Mouse (Mus musculus) right cerebral cortex, postnatal 36 days (tissue): ENCODE results near the gene Ivd.

ENCODE experiments used
- DNase-seq, 2 experiments: peaks; one replicate each; pipeline ENCODE4 v3.0.0; 2022; ENCODE audit warnings: low spot score in 2 of 2, mixed read lengths in 1 of 2

Ivd gene

DNA sequence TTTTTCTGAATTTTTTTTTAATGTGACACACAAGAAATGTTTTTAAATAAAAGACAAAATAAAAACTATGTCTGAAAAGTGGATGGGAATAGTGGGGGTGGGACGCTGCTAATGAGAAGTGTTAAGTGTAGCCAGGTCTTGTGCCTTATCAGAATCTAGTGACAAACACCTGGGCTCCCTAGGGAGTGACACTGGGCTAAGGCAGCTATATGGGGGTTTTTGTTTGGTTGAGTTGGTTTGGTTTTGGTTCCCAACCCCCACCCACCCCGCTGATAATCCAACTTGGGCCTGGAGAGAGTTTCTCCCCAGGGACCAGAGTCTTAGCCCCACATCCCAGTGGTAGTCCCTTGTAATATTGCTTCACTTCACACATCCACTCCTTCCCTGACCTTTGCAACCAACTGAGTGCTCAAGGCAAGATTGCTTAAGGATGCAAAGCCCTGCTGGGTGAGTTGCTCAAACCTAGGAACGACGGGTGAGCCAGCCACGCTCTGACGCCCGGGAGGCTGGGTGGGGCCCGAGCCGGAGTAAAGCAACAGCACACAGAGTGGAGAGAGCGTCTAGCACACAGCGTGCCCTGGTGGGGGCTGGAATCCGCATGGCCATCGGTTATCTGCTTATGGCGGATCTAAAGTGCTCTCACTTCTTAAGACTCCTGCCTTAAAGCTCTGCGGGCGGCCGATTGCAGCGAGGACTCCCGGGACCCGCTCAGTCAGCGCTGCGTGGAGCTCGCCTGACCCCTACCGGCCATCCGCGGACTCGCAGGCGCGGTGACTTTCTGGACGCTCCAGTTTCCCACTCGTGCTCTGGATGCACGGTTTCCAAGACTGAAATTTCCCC is 21.3 kb downstream of the Ivd start:
- peak; percentile 66 to 75 for DNase-seq

DNA sequence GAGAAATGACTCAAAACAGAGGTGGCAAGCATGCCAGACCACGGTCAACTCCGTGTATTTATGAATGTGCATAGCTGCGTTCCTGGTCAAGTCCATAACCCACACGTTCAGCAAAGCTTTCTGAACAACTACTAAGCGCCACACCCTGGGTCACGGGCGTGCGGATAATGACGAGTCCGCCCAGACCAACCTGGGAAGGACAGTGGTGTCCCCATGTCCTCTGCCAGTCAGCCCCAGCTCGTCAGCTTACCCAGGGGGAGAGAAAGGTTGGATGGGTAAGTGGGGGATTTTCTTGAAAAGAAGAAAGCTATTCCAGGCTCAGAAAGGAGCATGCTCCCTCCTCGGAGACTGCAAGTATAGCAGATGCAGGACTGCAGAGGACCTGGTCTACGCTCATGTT is 25.7 kb downstream of the Ivd start:
- DNase-seq, result no peak

DNA sequence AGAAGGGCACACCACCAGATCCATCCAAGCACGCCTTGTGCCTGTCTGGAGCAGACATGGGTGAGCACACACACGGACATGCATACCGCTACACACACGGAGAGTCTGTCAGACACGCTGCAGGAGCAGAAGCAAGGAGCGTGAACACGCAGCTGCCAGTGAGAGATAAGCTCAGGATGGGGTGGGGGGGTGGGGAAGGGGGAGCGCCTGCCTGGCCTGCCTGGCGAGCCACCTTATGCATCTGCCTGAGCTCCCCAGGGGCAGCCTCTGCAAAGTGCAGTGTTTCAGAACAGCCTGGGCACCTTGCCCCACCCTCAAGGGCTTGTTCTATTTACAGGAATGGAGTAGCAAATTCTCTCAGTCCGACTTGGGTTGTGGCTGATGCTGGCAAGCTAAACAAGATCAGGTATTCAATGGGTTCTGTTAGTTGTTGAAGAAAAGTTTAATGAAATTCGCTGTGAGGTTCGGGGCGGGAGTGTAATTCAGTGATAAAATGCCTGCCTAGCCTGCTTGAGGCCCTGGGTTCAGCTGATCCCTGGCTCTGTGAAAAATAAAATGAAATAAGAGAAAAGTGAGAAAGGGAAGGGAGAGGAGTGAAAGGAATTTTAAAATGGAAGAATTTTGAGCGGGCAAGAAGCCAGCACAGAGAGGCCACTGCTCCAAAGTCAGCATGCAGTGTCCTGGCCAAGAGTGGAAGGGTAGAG is 26.2 kb downstream of the Ivd start:
- no peak for DNase-seq

DNA sequence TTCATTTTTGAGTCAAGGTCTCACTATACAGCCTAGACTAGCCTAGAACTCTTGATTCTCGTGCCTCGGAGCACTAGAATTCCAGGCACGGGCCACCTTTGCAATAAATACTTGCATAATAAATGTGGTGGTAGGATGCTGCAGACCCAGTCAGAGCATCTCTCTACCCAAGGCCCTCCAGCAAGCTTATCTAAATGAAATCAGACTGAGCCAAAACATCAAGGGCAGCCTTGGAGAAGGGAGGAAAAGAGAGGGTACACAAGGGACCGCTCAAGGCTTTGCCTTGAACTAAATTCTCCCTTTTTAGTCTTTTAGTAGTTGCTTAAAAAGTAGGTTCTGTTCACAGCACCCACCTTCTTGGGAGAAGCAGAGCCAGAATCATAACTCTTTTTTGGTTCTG is 29.4 kb downstream of the Ivd start:
- DNase-seq, result no peak

DNA sequence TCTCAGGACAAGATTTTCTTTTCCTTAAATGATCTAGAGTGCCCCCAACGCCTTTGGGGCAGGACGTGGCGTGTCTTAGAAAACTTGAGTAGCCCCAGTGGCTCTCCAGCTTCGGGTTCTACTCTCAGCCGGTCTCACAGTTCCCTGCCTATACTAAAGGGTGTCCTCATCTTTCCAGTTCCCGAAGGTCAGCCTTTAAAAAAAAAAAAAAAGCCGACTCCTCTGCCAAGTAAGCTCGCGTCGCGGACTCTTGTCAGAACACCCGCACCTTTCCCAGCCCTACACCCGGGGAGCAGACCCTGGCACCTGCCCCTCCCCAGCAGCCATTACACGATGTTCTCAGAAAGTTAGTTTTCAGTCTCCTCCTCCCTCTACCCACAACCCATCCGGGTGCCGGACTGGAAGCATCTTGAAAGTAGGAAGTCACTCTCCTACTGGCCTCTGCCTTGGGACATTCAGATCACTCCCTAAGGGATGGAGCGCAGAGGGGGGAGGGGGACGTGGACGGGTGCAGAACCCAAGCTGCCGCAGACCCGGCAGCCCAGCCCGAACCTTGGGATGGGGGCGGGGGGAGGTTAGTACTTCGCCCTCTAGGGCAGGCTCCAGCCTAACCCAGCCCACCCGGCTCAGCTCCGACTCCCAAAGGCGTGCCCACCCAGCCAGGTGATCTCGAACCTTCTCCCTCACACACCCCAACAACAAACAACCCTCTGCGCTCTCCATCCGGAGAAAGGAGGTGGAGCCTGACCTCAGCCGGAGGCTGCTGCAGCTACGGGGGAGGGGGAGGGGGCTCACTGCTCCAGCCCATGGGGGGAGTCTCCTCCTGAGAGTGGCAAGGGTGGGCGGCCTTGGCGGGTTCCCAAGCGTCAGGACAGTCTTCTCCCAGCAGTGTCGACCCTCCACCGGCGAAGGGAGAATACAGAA is 34.5 kb downstream of the Ivd start:
- no peak for DNase-seq

DNA sequence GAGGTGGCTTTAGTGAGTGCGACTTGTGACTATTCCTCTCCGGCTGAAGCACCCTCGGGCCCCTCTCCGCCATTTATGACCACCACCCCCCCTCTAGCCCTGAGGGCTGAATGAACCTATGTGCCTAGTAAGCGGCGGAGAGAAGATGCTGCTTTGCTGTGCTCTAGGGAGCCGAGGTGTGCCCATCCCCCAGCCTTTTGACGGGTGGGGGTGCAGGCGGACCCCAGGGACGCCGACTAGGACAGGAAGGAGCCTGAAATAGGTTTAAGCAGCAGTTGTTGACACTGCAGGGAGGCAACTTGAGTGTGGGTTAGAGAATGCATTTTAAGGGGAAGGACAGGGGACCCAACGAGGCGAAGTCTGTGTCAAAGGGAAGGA is 35.1 kb downstream of the Ivd start:
- DNase-seq, result no peak

DNA sequence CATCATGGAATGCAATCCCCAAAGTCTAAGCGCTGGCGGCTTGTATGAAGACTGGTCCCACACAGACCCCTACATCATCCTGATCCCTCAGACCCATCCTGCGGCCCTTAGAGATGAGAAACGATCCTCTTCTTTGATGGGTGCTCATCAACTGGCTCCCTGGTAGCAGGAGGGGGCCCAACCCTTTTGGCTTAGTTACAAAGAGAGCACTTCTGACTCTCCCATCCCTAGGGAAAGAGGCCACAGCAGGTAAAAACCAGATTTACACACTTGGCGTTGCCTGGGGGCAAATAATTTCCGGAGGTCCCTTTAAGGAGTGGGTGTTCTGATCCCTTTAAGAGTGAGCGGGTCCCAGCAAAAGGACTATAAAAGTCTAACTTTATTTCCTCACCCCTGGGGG is 35.6 kb downstream of the Ivd start:
- DNase-seq, result no peak

DNA sequence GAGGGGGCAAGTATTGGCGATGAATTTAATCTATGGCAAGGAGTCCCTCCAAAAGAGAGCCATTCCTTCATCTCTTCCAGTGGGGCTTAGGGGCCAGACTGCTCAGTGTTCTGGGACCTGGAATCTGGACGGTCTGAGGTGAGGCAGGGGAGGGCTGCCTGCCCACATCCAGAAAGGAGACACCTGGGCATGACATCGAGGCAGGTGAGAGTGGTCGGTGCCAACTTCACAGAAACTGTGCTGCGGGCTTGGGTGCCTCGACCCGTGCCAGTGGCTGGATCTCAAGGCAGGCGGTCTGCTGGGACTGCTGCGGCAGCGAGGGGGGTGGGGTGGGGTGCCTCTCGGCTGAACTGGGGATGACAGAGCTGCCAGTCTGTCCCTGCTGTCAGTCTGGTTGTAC is 36.1 kb downstream of the Ivd start:
- DNase-seq, result no peak

DNA sequence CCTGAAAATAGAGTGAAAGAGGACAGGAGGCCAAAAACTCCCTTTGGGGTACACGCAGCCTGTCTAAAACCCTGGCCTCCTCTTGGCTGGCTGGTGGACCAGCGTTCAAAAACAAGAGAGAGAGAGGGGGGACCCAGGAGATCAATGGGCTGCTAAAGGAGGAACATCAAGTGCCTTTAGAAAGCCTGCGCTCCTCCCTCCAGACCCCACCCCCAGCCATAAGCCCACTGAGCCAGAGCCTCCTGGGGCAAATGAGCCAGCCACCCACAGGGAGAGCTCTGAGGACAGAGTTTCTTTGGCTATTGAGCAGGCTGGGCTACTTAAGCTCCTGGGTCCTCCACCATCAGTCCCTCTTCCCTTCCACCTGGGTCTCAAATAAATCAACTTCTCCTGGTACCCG is 37.0 kb downstream of the Ivd start:
- no peak for DNase-seq

DNA sequence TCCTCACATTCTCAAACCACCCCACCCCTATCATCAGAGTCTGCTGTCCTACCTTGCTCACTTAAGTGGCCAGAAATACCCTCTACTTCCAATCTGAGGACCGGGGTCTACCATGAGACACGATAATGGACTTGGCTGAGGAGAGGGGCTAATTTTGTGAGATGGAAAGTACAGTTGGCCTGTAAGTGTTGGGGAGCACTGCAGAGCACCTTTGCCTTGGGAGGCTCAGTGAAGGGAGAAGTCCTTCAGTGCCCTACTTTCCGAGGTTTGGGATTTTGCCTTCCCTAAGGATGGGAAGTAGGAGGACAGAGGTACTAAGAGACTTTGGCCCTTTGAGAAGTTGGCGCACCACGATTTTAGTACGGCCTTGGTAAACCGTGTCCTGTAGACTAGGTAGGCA is 37.6 kb downstream of the Ivd start:
- no peak for DNase-seq

DNA sequence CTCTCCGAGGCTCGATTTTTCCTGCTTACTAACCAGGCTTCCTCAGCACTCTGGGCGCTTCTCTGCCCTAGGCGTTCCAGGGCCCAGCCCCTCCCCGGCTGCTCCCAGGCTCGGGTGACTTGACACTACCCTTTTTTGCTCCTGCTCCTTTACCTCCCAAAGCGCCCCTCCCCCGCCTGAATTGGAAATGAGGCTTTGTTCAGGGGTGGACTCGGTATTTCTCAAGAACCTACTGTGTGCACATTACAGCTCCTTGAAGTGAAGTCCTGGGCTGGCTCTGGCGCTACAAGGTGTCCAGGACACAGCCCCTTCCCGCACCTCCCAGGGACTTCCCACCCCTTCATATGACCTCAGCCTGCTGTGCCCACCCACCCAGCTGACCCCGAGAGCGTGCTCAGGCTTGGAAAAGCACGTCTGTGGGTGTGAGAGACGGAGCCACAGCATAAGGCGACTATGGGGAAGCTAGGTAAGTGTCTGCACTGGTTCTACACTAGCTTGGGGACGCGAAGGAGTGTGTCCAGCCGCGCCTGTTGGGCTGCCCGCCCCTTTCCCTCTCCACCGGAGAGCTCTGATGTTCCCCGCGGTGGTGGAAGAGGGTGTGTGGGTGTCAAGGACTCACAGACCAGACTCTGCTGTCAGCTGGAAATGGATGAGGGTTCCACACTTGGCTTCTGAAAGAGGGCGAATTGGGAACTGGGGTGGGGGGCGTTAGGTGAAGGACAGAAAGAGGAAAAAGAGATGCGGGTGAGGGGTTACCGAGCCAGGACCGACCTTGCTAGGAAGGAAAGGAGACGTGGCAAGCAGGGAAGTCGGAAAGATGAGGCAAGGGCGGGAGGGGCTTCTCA is 38.4 kb downstream of the Ivd start, which contains the start of gene Bahd1:
Gene Bahd1 (plus strand): TSS at position 397 of the 845 bp plus-strand sequence.
- DNase-seq, result peak in 1 of 2 experiments; percentile 32

DNA sequence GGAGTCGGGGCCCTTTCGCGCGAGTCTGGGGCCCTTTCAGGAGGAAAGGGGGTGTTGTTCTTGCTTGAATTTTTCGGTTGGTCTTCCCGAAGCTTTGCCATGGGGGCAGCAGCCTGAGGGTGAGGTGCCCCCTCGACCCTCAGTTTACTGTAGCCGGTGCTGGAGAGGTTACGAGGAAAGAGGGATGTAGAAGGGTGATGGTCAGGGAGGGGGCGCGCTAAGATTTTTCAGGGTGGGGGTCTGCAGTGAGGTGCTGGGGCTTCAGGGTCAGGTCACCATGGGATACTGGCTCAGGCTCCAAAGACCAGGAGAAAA is 39.0 kb downstream of the Ivd start:
- DNase-seq, result no peak

DNA sequence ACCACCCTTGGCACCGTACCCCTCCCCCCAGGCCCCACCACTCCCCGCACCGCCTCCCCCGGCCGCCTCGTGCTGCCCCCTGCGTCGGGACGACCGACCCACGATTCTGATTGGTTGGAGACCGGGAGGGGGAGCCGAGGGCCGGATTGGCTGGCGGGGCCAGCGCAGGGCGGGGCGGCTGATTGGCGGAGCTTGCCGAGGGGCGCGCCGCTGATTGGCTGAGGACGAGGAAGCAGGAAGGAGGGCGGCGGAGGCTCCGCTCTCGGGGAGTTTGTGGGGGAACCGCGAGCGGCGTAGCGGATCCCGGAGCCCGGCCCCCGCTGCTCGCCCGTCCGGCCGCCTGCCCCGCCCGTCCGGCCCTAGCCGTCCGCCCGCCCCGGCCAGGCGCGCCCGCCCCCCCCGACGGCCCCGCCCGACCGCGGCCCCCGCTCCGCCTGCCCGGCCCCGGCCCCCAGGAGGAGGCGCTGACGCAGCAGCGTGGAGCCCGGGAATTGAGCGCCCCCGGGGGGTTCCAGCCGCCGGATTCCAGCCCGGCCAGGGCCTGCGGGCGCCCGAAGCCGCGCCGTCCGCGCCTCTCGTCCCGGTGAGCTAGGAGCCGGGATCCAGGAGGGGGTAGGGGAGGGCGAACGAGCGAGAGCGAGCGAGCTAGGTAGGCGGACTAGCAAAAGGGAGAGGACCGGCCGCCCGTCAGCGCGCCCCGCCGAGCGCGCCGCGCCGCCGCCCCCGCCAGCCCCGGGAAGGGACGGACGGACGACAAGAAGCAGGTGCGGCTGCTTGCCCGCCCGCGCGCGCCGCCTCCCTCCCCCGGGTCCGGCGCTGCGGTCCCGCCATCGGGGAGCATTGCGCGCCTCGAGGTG is 39.6 kb downstream of the Ivd start:
- peak; percentile 95 to 96 for DNase-seq

DNA sequence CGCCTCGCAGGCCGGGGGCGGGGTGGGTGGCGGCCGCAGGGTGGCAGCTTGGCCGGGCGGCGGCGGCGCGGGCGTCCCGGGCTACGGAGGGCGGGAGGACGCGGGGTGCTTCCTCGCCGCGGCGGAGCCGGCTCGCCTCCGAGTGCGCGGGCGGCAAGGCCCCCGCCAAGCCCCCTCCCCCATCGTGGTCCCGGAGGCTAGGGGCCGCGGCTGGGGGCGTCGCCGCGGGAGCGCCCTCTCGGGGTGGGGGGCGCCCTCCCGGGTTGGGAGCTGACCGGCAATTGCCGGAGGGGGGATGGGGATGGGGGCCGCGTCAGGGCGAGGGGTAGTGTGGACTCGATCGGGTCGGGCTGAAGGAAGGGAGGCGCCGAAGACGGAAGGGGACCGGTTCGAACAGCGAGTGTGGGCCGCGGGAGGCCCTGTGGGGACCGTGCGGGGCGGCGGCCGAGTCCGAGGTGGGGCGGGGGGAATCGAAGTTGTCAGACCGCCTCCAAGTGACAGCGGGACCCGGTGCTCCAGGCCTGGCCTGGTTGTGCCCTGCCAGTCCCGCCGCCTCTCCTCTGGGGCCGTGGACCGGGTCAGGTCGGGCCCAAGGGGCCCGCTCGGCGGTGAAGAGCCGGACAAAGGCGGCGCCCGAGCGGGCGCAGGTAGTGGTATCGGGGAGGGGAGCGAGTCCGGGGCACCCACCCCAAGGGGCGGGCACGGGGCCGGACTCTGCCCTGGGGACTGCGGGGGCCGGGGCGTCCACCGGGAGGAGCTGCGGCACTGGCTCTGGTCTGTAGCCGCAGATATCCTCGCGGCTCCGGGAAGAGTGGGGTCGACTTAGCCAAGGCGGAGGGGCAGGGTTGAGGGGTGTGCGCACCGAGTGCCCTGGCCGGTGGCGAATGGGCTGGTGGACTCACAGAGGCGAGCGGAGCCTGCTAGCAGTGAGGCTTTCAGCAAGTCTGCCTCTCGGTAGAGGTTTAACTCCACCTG is 40.6 kb downstream of the Ivd start:
- no peak for DNase-seq

DNA sequence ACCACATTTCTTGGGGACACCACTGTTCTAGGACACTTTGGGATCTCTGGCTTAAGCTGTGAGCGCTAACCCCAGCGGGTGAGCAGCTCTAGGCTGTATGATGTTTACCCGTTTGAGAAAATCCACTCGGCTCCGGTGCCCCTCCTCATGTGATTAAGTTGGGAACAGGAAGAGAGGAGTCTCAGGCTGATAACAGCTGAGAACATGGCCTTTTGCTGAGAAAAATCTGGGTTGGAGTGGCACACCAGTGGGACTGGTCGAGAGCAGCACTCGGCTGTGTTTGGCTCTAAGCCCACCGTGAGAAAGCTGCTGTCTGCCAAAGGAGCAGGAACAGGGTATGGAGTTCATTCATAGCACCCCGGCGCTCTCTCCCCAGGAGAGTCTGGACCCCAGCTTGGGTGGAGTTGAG is 41.6 kb downstream of the Ivd start:
- no peak for DNase-seq

DNA sequence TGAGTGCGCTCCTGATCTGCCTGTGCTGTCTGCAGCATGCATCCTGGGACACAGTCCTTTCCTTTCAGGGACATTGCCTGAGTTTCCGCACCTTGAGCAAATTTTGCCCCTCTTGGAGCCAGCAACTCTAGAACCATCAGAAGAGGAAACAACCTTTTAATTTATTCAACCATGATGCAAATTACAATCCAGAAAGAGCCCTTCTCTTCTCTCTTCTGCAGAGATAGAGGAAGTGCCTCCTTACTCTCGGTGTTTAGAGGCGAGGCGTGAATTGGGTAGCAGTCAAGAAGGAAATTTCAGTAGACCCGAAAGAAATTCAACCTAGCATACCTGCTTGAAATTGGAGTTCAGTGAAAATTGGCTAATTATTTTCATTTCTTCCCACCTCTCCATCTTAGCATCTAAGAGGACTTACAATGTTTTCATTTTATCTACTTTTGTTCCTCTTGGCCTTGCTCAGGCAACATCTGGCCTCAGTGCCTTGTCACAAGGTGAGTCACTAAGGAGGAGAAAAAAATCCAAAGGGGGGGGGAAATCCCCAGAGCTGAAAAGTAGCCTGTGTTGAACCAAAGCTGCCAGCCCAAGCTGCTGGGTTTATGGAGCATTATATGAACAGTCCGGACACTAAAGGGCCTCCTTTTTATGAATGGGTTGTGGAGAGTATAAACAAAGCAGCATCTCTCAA is 43.8 kb downstream of the Ivd start:
- DNase-seq, result no peak

DNA sequence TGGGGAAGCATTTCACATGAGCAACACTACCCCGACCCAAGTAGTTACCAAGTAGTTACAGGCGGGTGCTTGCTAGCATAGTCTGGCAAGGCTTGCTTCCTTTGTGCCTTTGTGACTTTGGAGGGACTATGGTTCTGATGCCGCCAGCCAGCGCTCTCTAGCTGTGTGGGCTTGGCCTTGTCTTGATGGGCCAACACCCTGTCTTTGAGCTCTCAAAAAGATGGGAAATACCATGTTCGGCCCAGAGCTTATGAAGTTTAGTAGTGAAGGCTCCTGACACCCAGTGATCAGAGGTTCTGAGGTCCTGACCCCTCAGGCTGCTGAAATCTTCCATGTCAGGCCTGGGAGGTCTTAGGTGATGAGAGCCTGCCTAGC is 44.4 kb downstream of the Ivd start:
- no peak for DNase-seq

DNA sequence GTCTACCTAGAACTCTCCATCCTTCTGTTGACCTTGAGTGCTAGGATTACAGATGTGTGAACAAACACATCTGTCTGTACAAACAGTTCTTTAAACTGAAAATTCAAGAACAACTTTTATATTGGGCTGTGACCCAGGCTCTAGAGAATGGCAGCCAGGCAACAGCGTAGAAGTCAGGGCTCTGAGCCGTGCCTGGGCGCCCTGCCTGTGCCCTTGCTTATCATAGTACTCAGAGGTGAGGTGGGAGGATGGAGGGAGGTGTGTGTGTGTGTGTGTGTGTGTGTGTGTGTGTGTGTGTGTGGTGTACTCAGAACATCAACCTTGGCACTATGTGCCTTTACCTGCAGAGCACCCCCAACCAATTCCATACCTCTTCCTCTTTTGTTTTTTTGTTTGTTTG is 46.0 kb downstream of the Ivd start:
- DNase-seq, result no peak

DNA sequence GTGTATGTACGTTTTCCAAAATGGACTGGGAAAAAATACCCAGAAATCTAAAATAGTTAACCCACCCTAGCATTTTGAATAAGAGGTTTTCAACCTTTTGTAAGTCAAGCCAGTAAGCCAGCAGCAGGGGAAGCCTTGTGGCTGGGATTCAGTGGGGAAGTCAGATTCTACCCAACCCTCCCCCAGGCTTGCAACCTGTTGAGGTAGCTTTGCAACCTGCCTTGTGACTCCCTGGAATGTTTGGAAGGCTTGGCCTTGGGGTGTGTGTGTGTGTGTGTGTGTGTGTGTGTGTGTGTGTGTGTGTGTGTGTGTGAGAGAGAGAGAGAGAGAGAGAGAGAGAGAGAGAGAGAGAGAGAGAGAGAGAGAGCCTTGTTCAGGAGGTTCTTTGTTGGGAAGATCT is 47.4 kb downstream of the Ivd start:
- DNase-seq, result no peak
